15 mouse cellular contexts compared by ENCODE assay signal in the genomic region with DNA sequence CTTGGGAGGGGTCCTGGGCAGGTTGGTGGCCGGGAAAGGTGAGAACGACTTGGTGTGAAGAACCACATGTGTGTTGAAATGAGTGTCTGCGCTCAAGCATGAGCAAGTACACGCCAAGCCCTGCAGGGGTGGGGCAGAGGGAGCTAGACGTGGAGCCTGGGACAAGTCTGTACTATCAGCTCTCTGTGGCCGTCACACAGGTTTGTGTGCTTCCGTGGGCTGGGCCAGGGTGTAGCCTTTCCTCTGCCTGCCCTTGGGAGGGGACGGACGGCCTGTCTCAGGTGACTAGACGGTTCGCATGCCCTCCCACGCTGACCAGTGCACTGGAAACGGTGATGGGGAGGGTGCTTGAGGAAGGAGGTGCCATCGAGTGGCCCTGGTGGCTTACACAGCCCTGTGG. TPM values are rescaled to one million over a fixed set of nuclear protein-coding genes. Genes with fewer than 3 reads are reported as not detected.
"Had no signal": no experiment of that assay in that cellular context is flagged by ENCODE, and none has a peak within 500 bp of the region (broad histone marks: within the 10 kb centered on the region; RNA-seq: fewer than 3 reads in every experiment).

No protein-coding gene starts in this region.

- H3K27ac ChIP-seq: limb, embryonic 13.5 days; liver, embryonic 15.5 days; midbrain, embryonic 15.5 days; neural tube, embryonic 12.5 days had no signal

- H3K4me3 ChIP-seq: limb, embryonic 13.5 days; liver, embryonic 15.5 days; midbrain, embryonic 15.5 days; neural tube, embryonic 12.5 days had no signal

- H3K9ac ChIP-seq: limb, embryonic 13.5 days; liver, embryonic 15.5 days; midbrain, embryonic 15.5 days; neural tube, embryonic 12.5 days had no signal

- H3K4me1 ChIP-seq: limb, embryonic 13.5 days; liver, embryonic 15.5 days; midbrain, embryonic 15.5 days had no signal

- H3K4me2 ChIP-seq: limb, embryonic 13.5 days; liver, embryonic 11.5 days; liver, embryonic 15.5 days; midbrain, embryonic 11.5 days; midbrain, embryonic 15.5 days; neural tube, embryonic 12.5 days had no signal

- H3K36me3 ChIP-seq: liver, embryonic 15.5 days had no signal

- H3K9me3 ChIP-seq: limb, embryonic 13.5 days; liver, embryonic 15.5 days; midbrain, embryonic 15.5 days; neural tube, embryonic 12.5 days had no signal

- ATAC-seq: lung, postnatal 0 days; midbrain, embryonic 15.5 days had no signal

- H3K27me3 ChIP-seq: limb, embryonic 13.5 days; liver, embryonic 15.5 days; midbrain, embryonic 15.5 days; neural tube, embryonic 12.5 days had no signal

- DNase-seq: kidney, adult 2 months; kidney, postnatal 25 days; layer of hippocampus, adult 9-11 months; layer of hippocampus, postnatal 36 days; lung, adult 2 months; lung, postnatal 36 days; thymus, postnatal 4 days had no signal

RNA-seq across cellular contexts. Expression of a gene that starts 10.6 kb away (rescaled TPM):
- total RNA-seq: monocyte, adult 5-6 weeks had no signal
